Mouse (Mus musculus): Measurements from ENCODE around the gene Hace1. TPM values are rescaled to one million over a fixed set of nuclear protein-coding genes. Genes with fewer than 3 reads are reported as not detected.

Gene Hace1
- polyA plus RNA-seq, 1 experiment from 2014 or later, result 25.2 TPM

DNA sequence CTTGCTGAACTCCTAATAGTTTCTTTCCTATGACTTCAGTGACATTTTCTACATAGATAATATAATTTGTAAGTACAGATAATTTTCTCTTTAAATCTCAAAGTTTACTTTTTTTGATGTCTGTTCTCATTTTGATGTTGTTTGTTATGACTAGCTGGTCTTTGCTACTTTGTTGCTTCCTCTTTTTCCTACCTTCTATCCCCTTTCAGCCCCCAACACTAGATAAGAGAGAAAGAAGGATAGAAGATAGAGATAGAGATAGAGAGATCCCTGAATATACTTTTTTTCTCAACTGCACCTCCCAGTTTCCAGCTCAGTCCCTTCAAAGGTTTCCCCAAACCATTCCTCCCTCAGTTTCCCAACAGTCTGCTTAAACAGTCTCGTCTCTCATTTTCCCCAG is 33.1 kb downstream of the Hace1 start:
- no peak for DNase-seq (ENCODE audit: low spot score, missing footprints)
- H3K4me2 ChIP-seq, result no peak overlapping the region
- H3K27ac ChIP-seq (ENCODE audit: low read depth, low read length), result no peak overlapping the region
- ATAC-seq (ENCODE audit: low FRiP score), result no peak
- H3K9ac ChIP-seq (ENCODE audit: low read length), result no peak overlapping the region
- H3K9me3 ChIP-seq (ENCODE audit: control insufficient read depth, low read length), result no peaks in the 10 kb centered on the region
- WGBS, result 83% methylated on average over 1 of the region's 1 CpGs
- 0 out of 2 replicates have a peak, but pooled peaks cover 2% of the 10 kb centered on the region for H3K36me3 ChIP-seq (ENCODE audit: control insufficient read depth, insufficient read depth, low read length)
- no peak overlapping the region for H3K4me3 ChIP-seq (ENCODE audit: low read depth, low read length)
- H3K27me3 ChIP-seq (ENCODE audit: control insufficient read depth, insufficient read depth, low read length), result no peaks in the 10 kb centered on the region
- H3K4me1 ChIP-seq (ENCODE audit: control insufficient read depth, insufficient read depth, low read length), result no peaks in the 10 kb centered on the region

DNA sequence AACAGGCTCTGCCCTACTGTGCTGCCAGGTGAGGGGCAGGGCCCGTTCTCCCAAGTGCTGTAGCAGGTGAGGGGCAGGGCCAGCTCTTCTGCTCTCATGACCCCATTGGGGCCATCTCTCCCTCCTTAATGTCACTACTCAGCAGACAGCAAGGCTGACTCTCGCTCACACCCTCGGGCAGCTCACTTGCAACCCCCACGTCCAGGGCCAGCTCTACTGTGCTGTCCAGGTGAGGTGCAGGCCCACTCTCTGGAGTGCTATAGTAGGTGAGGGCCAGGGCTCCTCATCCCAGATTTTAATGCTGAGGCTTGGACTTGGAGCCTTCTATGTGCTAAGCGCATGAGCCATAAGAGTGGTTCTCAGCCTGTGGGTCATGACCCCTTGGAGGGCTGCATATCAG is 38.4 kb downstream of the Hace1 start:
- no peaks in the 10 kb centered on the region for H3K27me3 ChIP-seq (ENCODE audit: control insufficient read depth, insufficient read depth, low read length)
- DNase-seq (ENCODE audit: low spot score, missing footprints) (no peak), ATAC-seq (ENCODE audit: low FRiP score) (0 out of 2 replicates have a peak, but pooled peaks have one; percentile 22)
- H3K4me3 ChIP-seq (ENCODE audit: low read depth, low read length), result no peak overlapping the region
- H3K9ac ChIP-seq (ENCODE audit: low read length), result no peak overlapping the region
- no peaks in the 10 kb centered on the region for H3K9me3 ChIP-seq (ENCODE audit: control insufficient read depth, low read length)
- 88% methylated on average over 5 of the region's 5 CpGs for WGBS
- no peak overlapping the region for H3K27ac ChIP-seq (ENCODE audit: low read depth, low read length)
- H3K4me2 ChIP-seq, result no peak overlapping the region
- no peaks in the 10 kb centered on the region for H3K4me1 ChIP-seq (ENCODE audit: control insufficient read depth, insufficient read depth, low read length)
- H3K36me3 ChIP-seq (ENCODE audit: control insufficient read depth, insufficient read depth, low read length), result no peaks in the 10 kb centered on the region

DNA sequence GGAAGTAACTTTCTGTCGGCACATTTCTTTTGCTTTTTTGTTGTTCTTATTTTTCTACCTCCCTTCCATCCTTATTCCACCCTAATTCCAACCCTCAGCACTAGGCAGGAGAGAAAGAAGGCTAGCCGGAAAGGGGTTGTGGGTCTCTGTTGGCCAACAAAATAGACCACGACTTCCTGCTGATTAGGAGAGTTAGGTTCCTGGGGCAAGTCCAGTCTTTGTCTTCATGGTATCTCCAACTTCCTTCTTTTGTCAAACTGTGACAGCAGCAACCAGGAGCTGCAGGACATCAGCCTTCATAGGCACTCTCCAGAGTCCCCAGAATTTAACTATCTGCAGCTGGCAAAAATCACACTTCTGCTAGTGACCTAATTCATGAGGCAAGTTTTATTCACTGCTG is 41.4 kb downstream of the Hace1 start:
- Histone ChIP-seq H3K4me1 (ENCODE audit: control insufficient read depth, insufficient read depth, low read length) (no peaks in the 10 kb centered on the region), H3K27me3 (ENCODE audit: control insufficient read depth, insufficient read depth, low read length) (no peaks in the 10 kb centered on the region), H3K4me3 (ENCODE audit: low read depth, low read length) (no peak overlapping the region), H3K9ac (ENCODE audit: low read length) (no peak overlapping the region), H3K4me2 (no peak overlapping the region), H3K27ac (ENCODE audit: low read depth, low read length) (no peak overlapping the region), H3K36me3 (ENCODE audit: control insufficient read depth, insufficient read depth, low read length) (no peaks in the 10 kb centered on the region), H3K9me3 (ENCODE audit: control insufficient read depth, low read length) (no peaks in the 10 kb centered on the region)
- DNase-seq (ENCODE audit: low spot score, missing footprints), result no peak
- WGBS, result 75% methylated on average over 3 of the region's 3 CpGs
- no peak for ATAC-seq (ENCODE audit: low FRiP score)

DNA sequence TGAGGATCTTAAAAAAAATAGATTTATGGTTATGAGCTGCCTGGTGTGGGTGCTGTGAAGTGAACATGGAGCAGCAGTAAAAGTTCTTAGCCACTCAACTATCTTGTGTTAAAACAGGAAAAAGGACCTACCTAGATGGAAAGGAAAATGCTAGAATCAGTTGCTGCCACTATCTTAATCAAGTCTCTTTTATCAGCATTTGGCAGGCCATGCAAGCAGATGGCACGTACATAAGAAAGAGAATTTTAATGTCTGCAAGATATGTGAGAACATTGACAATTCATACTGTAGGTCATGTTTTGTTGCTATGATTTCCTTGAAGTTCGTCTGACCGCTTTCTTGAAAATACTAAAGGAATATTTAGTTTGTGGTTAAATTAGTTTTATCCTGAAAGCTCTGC is 54.4 kb downstream of the Hace1 start:
- Histone ChIP-seq H3K4me3 (ENCODE audit: low read depth, low read length) (no peak overlapping the region), H3K36me3 (ENCODE audit: control insufficient read depth, insufficient read depth, low read length) (no peaks in the 10 kb centered on the region), H3K4me2 (no peak overlapping the region), H3K9ac (ENCODE audit: low read length) (no peak overlapping the region), H3K9me3 (ENCODE audit: control insufficient read depth, low read length) (no peaks in the 10 kb centered on the region), H3K27ac (ENCODE audit: low read depth, low read length) (no peak overlapping the region), H3K27me3 (ENCODE audit: control insufficient read depth, insufficient read depth, low read length) (no peaks in the 10 kb centered on the region), H3K4me1 (ENCODE audit: control insufficient read depth, insufficient read depth, low read length) (no peaks in the 10 kb centered on the region)
- DNase-seq (ENCODE audit: low spot score, missing footprints), result no peak
- 94% methylated on average over 3 of the region's 3 CpGs for WGBS
- ATAC-seq (ENCODE audit: low FRiP score), result no peak

DNA sequence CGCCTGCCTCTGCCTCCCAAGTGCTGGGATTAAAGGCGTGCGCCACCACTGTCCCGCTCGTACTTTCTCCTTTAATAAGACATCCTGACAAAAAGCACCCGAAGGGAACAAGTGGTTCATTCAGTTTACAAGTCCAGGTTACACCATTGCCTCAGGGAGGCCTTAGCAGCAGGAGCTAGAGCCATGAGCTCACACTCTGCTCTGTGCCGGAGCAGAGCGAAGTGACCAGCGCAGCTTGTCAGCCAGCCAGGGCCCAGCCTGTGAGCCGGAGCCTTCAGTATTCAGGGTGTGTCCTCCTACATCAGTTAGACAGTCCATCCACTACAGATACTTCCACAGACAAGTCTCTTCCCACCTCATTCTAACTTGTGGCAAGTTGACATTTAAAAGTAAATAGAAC is 55.0 kb downstream of the Hace1 start:
- H3K4me2 ChIP-seq, result no peak overlapping the region
- H3K4me3 ChIP-seq (ENCODE audit: low read depth, low read length), result no peak overlapping the region
- no peak for DNase-seq (ENCODE audit: low spot score, missing footprints)
- no peaks in the 10 kb centered on the region for H3K27me3 ChIP-seq (ENCODE audit: control insufficient read depth, insufficient read depth, low read length)
- H3K9me3 ChIP-seq (ENCODE audit: control insufficient read depth, low read length), result no peaks in the 10 kb centered on the region
- 94% methylated on average over 10 of the region's 10 CpGs for WGBS
- ATAC-seq (ENCODE audit: low FRiP score), result no peak
- H3K4me1 ChIP-seq (ENCODE audit: control insufficient read depth, insufficient read depth, low read length), result no peaks in the 10 kb centered on the region
- no peaks in the 10 kb centered on the region for H3K36me3 ChIP-seq (ENCODE audit: control insufficient read depth, insufficient read depth, low read length)
- H3K9ac ChIP-seq (ENCODE audit: low read length), result no peak overlapping the region
- H3K27ac ChIP-seq (ENCODE audit: low read depth, low read length), result no peak overlapping the region

DNA sequence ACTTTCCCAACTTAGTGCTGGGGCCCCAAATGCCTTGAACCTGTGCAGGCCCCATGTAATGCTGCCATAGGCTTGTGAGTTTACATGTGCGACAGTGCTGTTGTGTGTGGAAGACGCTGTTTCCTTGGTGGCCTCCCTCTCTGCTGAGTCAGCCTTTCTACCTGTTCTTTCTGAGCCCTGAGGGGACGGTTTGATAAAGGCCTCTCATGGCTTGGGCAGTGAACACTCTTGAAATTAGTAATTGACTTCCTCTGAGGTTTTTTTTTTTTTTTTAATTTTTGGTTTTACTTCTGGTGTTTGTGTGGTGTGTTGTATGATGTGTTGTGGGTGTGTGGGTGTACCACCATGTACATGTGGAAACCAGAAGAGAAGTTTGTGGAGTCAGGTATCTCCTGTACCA is 57.6 kb downstream of the Hace1 start:
- Histone ChIP-seq H3K4me2 (no peak overlapping the region), H3K9me3 (ENCODE audit: control insufficient read depth, low read length) (no peaks in the 10 kb centered on the region), H3K4me3 (ENCODE audit: low read depth, low read length) (no peak overlapping the region), H3K27ac (ENCODE audit: low read depth, low read length) (no peak overlapping the region), H3K9ac (ENCODE audit: low read length) (no peak overlapping the region), H3K4me1 (ENCODE audit: control insufficient read depth, insufficient read depth, low read length) (no peaks in the 10 kb centered on the region), H3K27me3 (ENCODE audit: control insufficient read depth, insufficient read depth, low read length) (no peaks in the 10 kb centered on the region), H3K36me3 (ENCODE audit: control insufficient read depth, insufficient read depth, low read length) (no peaks in the 10 kb centered on the region)
- no peak for DNase-seq (ENCODE audit: low spot score, missing footprints)
- no peak for ATAC-seq (ENCODE audit: low FRiP score)
- WGBS, result 89% methylated on average over 3 of the region's 3 CpGs

DNA sequence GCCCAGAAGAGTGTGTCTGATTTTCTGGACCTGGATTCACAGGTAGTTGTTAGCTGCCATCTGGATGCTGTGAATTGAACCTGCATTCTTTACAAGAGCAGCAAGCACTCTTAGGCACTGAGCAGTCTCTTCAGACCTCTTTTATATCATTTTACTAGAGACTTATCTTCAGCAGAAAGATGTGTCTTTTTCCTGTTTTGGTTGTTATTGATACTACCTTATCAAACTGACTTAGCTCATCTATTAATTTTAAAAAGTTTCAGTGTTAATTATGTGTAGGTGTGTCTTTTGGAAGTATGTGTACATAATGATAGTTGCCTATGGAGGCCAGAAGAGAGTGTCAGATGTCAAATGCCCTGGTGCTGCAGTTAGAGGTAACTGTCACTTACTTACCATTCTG is 62.1 kb downstream of the Hace1 start:
- H3K9me3 ChIP-seq (ENCODE audit: control insufficient read depth, low read length), result no peaks in the 10 kb centered on the region
- no peak for ATAC-seq (ENCODE audit: low FRiP score)
- no peak overlapping the region for H3K4me2 ChIP-seq
- H3K4me3 ChIP-seq (ENCODE audit: low read depth, low read length), result no peak overlapping the region
- no peaks in the 10 kb centered on the region for H3K27me3 ChIP-seq (ENCODE audit: control insufficient read depth, insufficient read depth, low read length)
- no peak for DNase-seq (ENCODE audit: low spot score, missing footprints)
- H3K9ac ChIP-seq (ENCODE audit: low read length), result no peak overlapping the region
- no peaks in the 10 kb centered on the region for H3K4me1 ChIP-seq (ENCODE audit: control insufficient read depth, insufficient read depth, low read length)
- no peak overlapping the region for H3K27ac ChIP-seq (ENCODE audit: low read depth, low read length)
- H3K36me3 ChIP-seq (ENCODE audit: control insufficient read depth, insufficient read depth, low read length), result no peaks in the 10 kb centered on the region

DNA sequence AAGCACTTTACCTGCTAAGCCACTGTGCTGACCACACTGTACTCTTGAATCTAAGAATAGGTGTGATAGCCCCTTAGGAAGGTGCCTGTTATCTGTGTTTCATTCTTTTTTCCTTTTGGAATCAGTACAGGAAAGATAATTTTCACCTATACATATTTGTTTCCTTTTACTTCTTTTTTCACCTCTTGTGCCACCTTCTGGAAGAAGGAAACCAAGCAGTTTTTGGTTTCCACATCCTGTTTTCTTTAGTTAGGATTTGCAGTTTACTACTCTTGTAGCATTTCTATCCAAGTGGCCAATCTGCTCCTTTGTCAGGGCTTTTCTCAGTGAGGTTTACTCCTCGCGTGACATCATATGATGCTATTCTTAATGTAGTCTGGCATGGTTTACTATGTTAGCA is 76.4 kb downstream of the Hace1 start:
- no peak overlapping the region for H3K27ac ChIP-seq (ENCODE audit: low read depth, low read length)
- H3K36me3 ChIP-seq (ENCODE audit: control insufficient read depth, insufficient read depth, low read length), result no peaks in the 10 kb centered on the region
- WGBS, result 96% methylated on average over 2 of the region's 2 CpGs
- H3K27me3 ChIP-seq (ENCODE audit: control insufficient read depth, insufficient read depth, low read length), result no peaks in the 10 kb centered on the region
- ATAC-seq (ENCODE audit: low FRiP score) (no peak), DNase-seq (ENCODE audit: low spot score, missing footprints) (no peak)
- H3K4me2 ChIP-seq, result no peak overlapping the region
- no peak overlapping the region for H3K9ac ChIP-seq (ENCODE audit: low read length)
- no peak overlapping the region for H3K4me3 ChIP-seq (ENCODE audit: low read depth, low read length)
- no peaks in the 10 kb centered on the region for H3K4me1 ChIP-seq (ENCODE audit: control insufficient read depth, insufficient read depth, low read length)
- H3K9me3 ChIP-seq (ENCODE audit: control insufficient read depth, low read length), result no peaks in the 10 kb centered on the region

DNA sequence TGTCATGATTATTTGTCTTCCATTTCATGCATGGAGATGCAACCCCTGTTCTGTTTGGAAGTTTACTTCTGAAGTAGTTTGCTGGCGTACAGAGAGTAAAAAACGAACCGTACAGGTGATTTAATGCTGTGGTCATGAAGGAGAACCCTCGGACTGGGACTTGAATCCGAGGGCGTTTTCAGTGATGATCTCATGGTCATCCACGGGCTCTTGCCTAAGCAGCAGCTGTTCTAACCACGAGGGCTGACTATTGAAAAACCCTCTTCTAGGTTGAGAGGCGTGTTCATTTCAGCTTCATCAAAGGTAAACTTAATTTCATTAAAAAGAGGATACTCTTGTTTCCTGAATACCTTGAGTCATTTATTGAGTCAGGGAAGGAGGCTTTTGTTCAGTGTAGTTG is 84.4 kb downstream of the Hace1 start:
- no peaks in the 10 kb centered on the region; the same call in 1 of the 2 replicates for H3K36me3 ChIP-seq (ENCODE audit: control insufficient read depth, insufficient read depth, low read length)
- H3K4me2 ChIP-seq, result no peak overlapping the region
- H3K9ac ChIP-seq (ENCODE audit: low read length), result no peak overlapping the region
- no peaks in the 10 kb centered on the region for H3K27me3 ChIP-seq (ENCODE audit: control insufficient read depth, insufficient read depth, low read length)
- ATAC-seq (ENCODE audit: low FRiP score), result no peak
- 91% methylated on average over 9 of the region's 9 CpGs for WGBS
- H3K4me3 ChIP-seq (ENCODE audit: low read depth, low read length), result no peak overlapping the region
- no peak for DNase-seq (ENCODE audit: low spot score, missing footprints)
- H3K4me1 ChIP-seq (ENCODE audit: control insufficient read depth, insufficient read depth, low read length), result no peaks in the 10 kb centered on the region
- H3K9me3 ChIP-seq (ENCODE audit: control insufficient read depth, low read length), result no peaks in the 10 kb centered on the region
- H3K27ac ChIP-seq (ENCODE audit: low read depth, low read length), result no peak overlapping the region

DNA sequence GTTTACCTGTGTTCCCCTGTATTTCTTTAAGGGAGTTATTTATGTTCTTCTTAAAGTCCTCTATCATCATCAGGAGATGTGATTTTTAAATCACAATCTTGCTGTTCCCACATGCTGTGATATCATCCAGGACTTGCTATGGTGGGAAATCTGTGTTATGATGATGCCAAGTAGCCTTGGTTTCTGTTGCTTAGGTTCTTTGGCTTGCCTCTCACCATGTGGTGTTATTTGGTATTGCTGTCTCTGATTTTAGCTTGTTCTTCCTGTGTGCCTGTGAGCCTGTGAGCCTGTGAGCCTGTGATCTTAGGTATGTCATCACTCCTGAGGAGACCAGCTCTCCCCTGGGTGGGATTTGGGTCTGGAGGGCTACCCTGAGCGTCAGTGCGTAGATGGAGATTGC is 90.6 kb downstream of the Hace1 start:
- WGBS, result 98% methylated on average over 2 of the region's 2 CpGs
- DNase-seq (ENCODE audit: low spot score, missing footprints) (no peak), ATAC-seq (ENCODE audit: low FRiP score) (no peak)
- Histone ChIP-seq H3K9ac (ENCODE audit: low read length) (no peak overlapping the region), H3K9me3 (ENCODE audit: control insufficient read depth, low read length) (no peaks in the 10 kb centered on the region), H3K27ac (ENCODE audit: low read depth, low read length) (no peak overlapping the region), H3K4me2 (no peak overlapping the region), H3K36me3 (ENCODE audit: control insufficient read depth, insufficient read depth, low read length) (no peaks in the 10 kb centered on the region), H3K4me3 (ENCODE audit: low read depth, low read length) (no peak overlapping the region), H3K27me3 (ENCODE audit: control insufficient read depth, insufficient read depth, low read length) (no peaks in the 10 kb centered on the region), H3K4me1 (ENCODE audit: control insufficient read depth, insufficient read depth, low read length) (no peaks in the 10 kb centered on the region)

All from midbrain, embryonic 11.5 days (tissue).